Mouse (Mus musculus): ENCODE data around the gene Selenom. TPM values are rescaled to one million over a fixed set of nuclear protein-coding genes. Genes with fewer than 3 reads are reported as not detected.
A peak's percentile ranks its signal among the peaks of the same experiment; 100 is the strongest.

Selenom gene
- total RNA-seq, 1 experiment: 43.8 TPM

- no peak within 1 kb of the TSS; the same call in 1 of the 2 replicates for H3K9ac ChIP-seq (ENCODE audit: insufficient read depth, low read depth, low read length, poor library complexity, severe bottlenecking)
- H3K9me3 ChIP-seq (ENCODE audit: control insufficient read depth, insufficient read depth, low read depth, low read length): no peaks in the 10 kb centered on the region
- no peak within 1 kb of the TSS for H3K27ac ChIP-seq (ENCODE audit: insufficient read depth, low read depth, low read length, poor library complexity, severe bottlenecking)
- no peak for DNase-seq (ENCODE audit: low read depth, low spot score)
- H3K36me3 ChIP-seq (ENCODE audit: control insufficient read depth, insufficient read depth, low read length, poor library complexity, severe bottlenecking): no peaks in the 10 kb centered on the region
- in situ Hi-C loops (cut with MboI; ENCODE audit: low sequenced_read_pairs in 2 of 2, unreplicated experiment in 2 of 2): no loop called here
- TF ChIP-seq ZNF384 (IDR thresholded peaks at IDR 0.05; ENCODE audit: low read depth, low read length) (no peak), ZC3H11A (IDR thresholded peaks at IDR 0.05; ENCODE audit: borderline replicate concordance, low read depth, low read length) (no peak), CHD2 (IDR thresholded peaks at IDR 0.05; ENCODE audit: low read depth, low read length) (no peak), HCFC1 (IDR thresholded peaks at IDR 0.05; ENCODE audit: borderline replicate concordance, insufficient read depth, low read length) (no peak), MAFK (IDR thresholded peaks at IDR 0.05; ENCODE audit: insufficient read depth, low read depth, low read length) (no peak)
- peaks cover 5 to 32% of the 10 kb centered on the region in 2 experiments; a peak in 3 of 4 replicates for H3K4me1 ChIP-seq (ENCODE audit: control insufficient read depth in 2 of 2, insufficient read depth in 2 of 2, low read length in 2 of 2, poor library complexity in 1 of 2)
- H3K4me3 ChIP-seq (ENCODE audit: insufficient read depth in 1 of 2, low read depth in 1 of 2, low read length in 2 of 2, poor library complexity in 1 of 2, severe bottlenecking in 1 of 2): peak within 1 kb of the TSS; percentile 56 to 93
Measured at GRCm38 (mm10) chr11:3540451-3541085, 26.1 kb downstream of the Selenom start, which contains the start of gene Smtn. Gene Smtn, minus strand, starts transcription at chr11:3540612.

- no peak overlapping the region for H3K4me3 ChIP-seq (ENCODE audit: insufficient read depth in 1 of 2, low read depth in 1 of 2, low read length in 2 of 2, poor library complexity in 1 of 2, severe bottlenecking in 1 of 2)
- H3K4me1 ChIP-seq (ENCODE audit: control insufficient read depth in 2 of 2, insufficient read depth in 2 of 2, low read length in 2 of 2, poor library complexity in 1 of 2): peaks cover 6 to 35% of the 10 kb centered on the region in 2 experiments; a peak in 3 of 4 replicates
- no peaks in the 10 kb centered on the region for H3K36me3 ChIP-seq (ENCODE audit: control insufficient read depth, insufficient read depth, low read length, poor library complexity, severe bottlenecking)
- DNase-seq (ENCODE audit: low read depth, low spot score): no peak
- H3K9ac ChIP-seq (ENCODE audit: insufficient read depth, low read depth, low read length, poor library complexity, severe bottlenecking): no peak overlapping the region
- TF ChIP-seq ZC3H11A (IDR thresholded peaks at IDR 0.05; ENCODE audit: borderline replicate concordance, low read depth, low read length) (no peak), HCFC1 (IDR thresholded peaks at IDR 0.05; ENCODE audit: borderline replicate concordance, insufficient read depth, low read length) (no peak), ZNF384 (IDR thresholded peaks at IDR 0.05; ENCODE audit: low read depth, low read length) (no peak), CHD2 (IDR thresholded peaks at IDR 0.05; ENCODE audit: low read depth, low read length) (no peak), MAFK (IDR thresholded peaks at IDR 0.05; ENCODE audit: insufficient read depth, low read depth, low read length) (no peak)
- in situ Hi-C loops (cut with MboI; ENCODE audit: low sequenced_read_pairs in 2 of 2, unreplicated experiment in 2 of 2): no loop called here
- no peak overlapping the region for H3K27ac ChIP-seq (ENCODE audit: insufficient read depth, low read depth, low read length, poor library complexity, severe bottlenecking)
- no peaks in the 10 kb centered on the region for H3K9me3 ChIP-seq (ENCODE audit: control insufficient read depth, insufficient read depth, low read depth, low read length)
Measured at GRCm38 (mm10) chr11:3541932-3542331, 27.4 kb downstream of the Selenom start.

GRCm38 (mm10) chr11:3543001-3543400 lies 28.5 kb downstream of the Selenom start:
- in situ Hi-C loops (cut with MboI; ENCODE audit: low sequenced_read_pairs in 2 of 2, unreplicated experiment in 2 of 2): no loop called here

GRCm38 (mm10) chr11:3544409-3544808 lies 29.9 kb downstream of the Selenom start:
- H3K36me3 ChIP-seq (ENCODE audit: control insufficient read depth, insufficient read depth, low read length, poor library complexity, severe bottlenecking): no peaks in the 10 kb centered on the region
- in situ Hi-C loops (cut with MboI; ENCODE audit: low sequenced_read_pairs in 2 of 2, unreplicated experiment in 2 of 2): no loop called here
- no peak overlapping the region for H3K4me3 ChIP-seq (ENCODE audit: insufficient read depth in 1 of 2, low read depth in 1 of 2, low read length in 2 of 2, poor library complexity in 1 of 2, severe bottlenecking in 1 of 2)
- DNase-seq (ENCODE audit: low read depth, low spot score): no peak
- H3K9ac ChIP-seq (ENCODE audit: insufficient read depth, low read depth, low read length, poor library complexity, severe bottlenecking): no peak overlapping the region
- H3K4me1 ChIP-seq (ENCODE audit: control insufficient read depth in 2 of 2, insufficient read depth in 2 of 2, low read length in 2 of 2, poor library complexity in 1 of 2): peaks cover 12 to 39% of the 10 kb centered on the region in 2 experiments
- no peaks in the 10 kb centered on the region for H3K9me3 ChIP-seq (ENCODE audit: control insufficient read depth, insufficient read depth, low read depth, low read length)
- no peak overlapping the region for H3K27ac ChIP-seq (ENCODE audit: insufficient read depth, low read depth, low read length, poor library complexity, severe bottlenecking)
- no peak for TF ChIP-seq HCFC1 (IDR thresholded peaks at IDR 0.05; ENCODE audit: borderline replicate concordance, insufficient read depth, low read length)
- TF ChIP-seq CHD2 (IDR thresholded peaks at IDR 0.05; ENCODE audit: low read depth, low read length): no peak
- 0 out of 2 replicates have a peak, but pooled peaks have one; percentile 26 for TF ChIP-seq ZC3H11A (IDR thresholded peaks at IDR 0.05; ENCODE audit: borderline replicate concordance, low read depth, low read length)

More at GRCm38 (mm10) chr11:3543001-3543400, 28.5 kb downstream of the Selenom start:
- Histone ChIP-seq H3K9ac (ENCODE audit: insufficient read depth, low read depth, low read length, poor library complexity, severe bottlenecking) (no peak overlapping the region), H3K9me3 (ENCODE audit: control insufficient read depth, insufficient read depth, low read depth, low read length) (no peaks in the 10 kb centered on the region), H3K36me3 (ENCODE audit: control insufficient read depth, insufficient read depth, low read length, poor library complexity, severe bottlenecking) (no peaks in the 10 kb centered on the region), H3K4me1 (ENCODE audit: control insufficient read depth in 2 of 2, insufficient read depth in 2 of 2, low read length in 2 of 2, poor library complexity in 1 of 2) (peaks cover 6 to 38% of the 10 kb centered on the region in 2 experiments; a peak in 3 of 4 replicates), H3K27ac (ENCODE audit: insufficient read depth, low read depth, low read length, poor library complexity, severe bottlenecking) (no peak overlapping the region), H3K4me3 (ENCODE audit: insufficient read depth in 1 of 2, low read depth in 1 of 2, low read length in 2 of 2, poor library complexity in 1 of 2, severe bottlenecking in 1 of 2) (no peak overlapping the region)
- TF ChIP-seq CHD2 (IDR thresholded peaks at IDR 0.05; ENCODE audit: low read depth, low read length) (no peak), MAFK (IDR thresholded peaks at IDR 0.05; ENCODE audit: insufficient read depth, low read depth, low read length) (no peak), HCFC1 (IDR thresholded peaks at IDR 0.05; ENCODE audit: borderline replicate concordance, insufficient read depth, low read length) (no peak), ZC3H11A (IDR thresholded peaks at IDR 0.05; ENCODE audit: borderline replicate concordance, low read depth, low read length) (no peak), ZNF384 (IDR thresholded peaks at IDR 0.05; ENCODE audit: low read depth, low read length) (no peak)
- no peak for DNase-seq (ENCODE audit: low read depth, low spot score)
